Mouse (Mus musculus) olfactory bulb, adult 2 months (tissue): ENCODE results near the gene Zfp202. TPM values are rescaled to one million over a fixed set of nuclear protein-coding genes. Genes with fewer than 3 reads are reported as not detected.

Experiments
- H3K27ac ChIP-seq: fragments of 200-500 bp; 2 replicates; pipeline ENCODE4 v1.5.1; 2012; ENCODE audit warnings: low read depth, low read length; ENCODE audit not compliant: insufficient read depth
- H3K4me1 ChIP-seq: fragments of 200-500 bp; 2 replicates; pipeline ENCODE4 v1.6.1; 2012; ENCODE audit warnings: low read length; ENCODE audit not compliant: control insufficient read depth, insufficient read depth
- H3K4me3 ChIP-seq: fragments of 200-500 bp; 2 replicates; pipeline ENCODE4 v1.5.1; 2012; ENCODE audit warnings: mild to moderate bottlenecking, low read depth, low read length, moderate library complexity; ENCODE audit not compliant: insufficient read depth
- CTCF ChIP-seq: fragments of 200-500 bp; IDR thresholded peaks from 2 replicates; pipeline ENCODE4 v1.5.1; 2012; ENCODE audit warnings: low read depth, mild to moderate bottlenecking, low read length, moderate library complexity; ENCODE audit not compliant: insufficient read depth
- POLR2A ChIP-seq: fragments of 200-500 bp; IDR thresholded peaks from 2 replicates; pipeline ENCODE4 v1.6.1; 2012; ENCODE audit warnings: mild to moderate bottlenecking, low read depth, low read length, moderate library complexity; ENCODE audit not compliant: insufficient read depth
- WGBS: fragments of 180-500 bp; shearing (Covaris S2); methylation state at CpG from one replicate; pipeline ENCODE4 v1.1.7; 2018; 5-methylcytosine and 5-hydroxymethylcytosine counted together
- polyA plus RNA-seq: library from polyadenylated mRNA; stranded (reverse); fragments of >200 nt; gene quantifications from 2 replicates; pipeline ENCODE4 v1.2.4, GENCODE M21; 2012; ENCODE audit warnings: low replicate concordance; ENCODE audit not compliant: missing spikeins, insufficient read depth, insufficient read length

The Zfp202 gene
- polyA plus RNA-seq, 1 experiment: not detected

- H3K4me1 ChIP-seq: peaks cover 5% of the 10 kb centered on the region
- TF ChIP-seq CTCF (no peak), POLR2A (no peak)
- no peak overlapping the region for H3K4me3 ChIP-seq
- 58% methylated on average over 6 of the region's 6 CpGs for WGBS
- no peak overlapping the region for H3K27ac ChIP-seq
These were observed 54.6 kb downstream of the Zfp202 start for GRCm38 (mm10) chr9:40246702-40247101.

GRCm38 (mm10) chr9:40249106-40249505 lies 57.0 kb downstream of the Zfp202 start:
- no peak for TF ChIP-seq POLR2A
- no peak for TF ChIP-seq CTCF
- 79% methylated on average over 1 of the region's 1 CpGs for WGBS

GRCm38 (mm10) chr9:40252459-40252858 lies 60.3 kb downstream of the Zfp202 start:
- 49% methylated on average over 3 of the region's 3 CpGs for WGBS
- TF ChIP-seq CTCF: no peak
- no peak for TF ChIP-seq POLR2A

More at GRCm38 (mm10) chr9:40249106-40249505, 57.0 kb downstream of the Zfp202 start:
- no peak overlapping the region for H3K27ac ChIP-seq
- no peak overlapping the region for H3K4me3 ChIP-seq
- no peaks in the 10 kb centered on the region for H3K4me1 ChIP-seq

More at GRCm38 (mm10) chr9:40252459-40252858, 60.3 kb downstream of the Zfp202 start:
- H3K27ac ChIP-seq: no peak overlapping the region
- no peaks in the 10 kb centered on the region for H3K4me1 ChIP-seq
- no peak overlapping the region for H3K4me3 ChIP-seq

Other genes starting within 250 kb of the Zfp202 start
- gene Olfr975, start 240.3 kb upstream of the Zfp202 start, polyA plus RNA-seq: not detected in 2 replicates
- gene Olfr976, start 231.2 kb upstream of the Zfp202 start, polyA plus RNA-seq: not detected in 2 replicates
- gene Olfr978, start 200.2 kb upstream of the Zfp202 start, polyA plus RNA-seq: not detected in 2 replicates
- gene Olfr979, start 188.9 kb upstream of the Zfp202 start, polyA plus RNA-seq: not detected in 2 replicates
- not detected in 2 replicates for gene Olfr980, start 182.7 kb upstream of the Zfp202 start, polyA plus RNA-seq
- not detected in 2 replicates for gene Olfr981, start 170.9 kb upstream of the Zfp202 start, polyA plus RNA-seq
- gene Olfr982, start 118.5 kb upstream of the Zfp202 start, polyA plus RNA-seq: not detected in 2 replicates
- gene Olfr983, start 98.7 kb upstream of the Zfp202 start, polyA plus RNA-seq: not detected in 2 replicates
- not detected in 2 replicates for gene Olfr984, start 78.1 kb upstream of the Zfp202 start, polyA plus RNA-seq
- gene Olfr985, start 62.1 kb upstream of the Zfp202 start, polyA plus RNA-seq: not detected in 2 replicates
- gene Tmem225, start 44.2 kb upstream of the Zfp202 start, polyA plus RNA-seq: not detected in 2 replicates
- not detected in 2 replicates for gene Olfr986, start 11.4 kb upstream of the Zfp202 start, polyA plus RNA-seq
- not detected in 2 replicates for gene Scn3b, start 76.9 kb downstream of the Zfp202 start, polyA plus RNA-seq